Mouse (Mus musculus): ENCODE results near the gene Mrtfb.
"Not testable (repeated sequence)": the region's sequence is repeated elsewhere in the genome, so short reads cannot be mapped to it uniquely, and the experiment has no call there.

The Mrtfb gene

DNA sequence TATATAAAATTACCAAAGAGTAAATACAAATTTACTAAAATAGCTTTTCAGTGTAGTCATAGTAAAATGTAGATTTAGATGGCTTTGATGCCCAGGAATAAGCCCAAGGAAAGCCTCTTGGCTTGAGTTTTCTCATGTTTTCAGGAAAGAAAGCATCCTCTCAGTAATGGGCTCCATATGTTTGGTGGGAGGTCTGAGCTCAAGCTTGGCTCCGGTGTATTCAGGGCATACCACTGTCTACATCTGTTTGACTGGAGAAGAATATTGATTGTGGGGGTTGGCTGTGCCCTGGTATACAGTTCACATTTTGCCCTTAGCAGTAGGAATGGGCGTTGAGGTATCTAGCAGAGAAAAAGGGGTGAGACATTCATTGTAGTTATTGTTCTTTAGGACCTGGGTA lies 13.1 kb downstream of the Mrtfb start:
- intact Hi-C loops (cut with DNase I) = no loop called here

- intact Hi-C loops (cut with DNase I) = no loop called here
Measured at GRCm38 (mm10) chr16:13276258-13276657, 20.0 kb downstream of the Mrtfb start.

- intact Hi-C loops (cut with DNase I) = no loop called here
Measured at GRCm38 (mm10) chr16:13276709-13277399, 20.6 kb downstream of the Mrtfb start.

GRCm38 (mm10) chr16:13286425-13286824 lies 30.1 kb downstream of the Mrtfb start:
- intact Hi-C loops (cut with DNase I) = not testable (repeated sequence)

GRCm38 (mm10) chr16:13297860-13298259 lies 41.6 kb downstream of the Mrtfb start:
- intact Hi-C loops (cut with DNase I) = no loop called here

GRCm38 (mm10) chr16:13298991-13299390 lies 42.7 kb downstream of the Mrtfb start:
- intact Hi-C loops (cut with DNase I) = no loop called here

- intact Hi-C loops (cut with DNase I) = no loop called here
Measured at GRCm38 (mm10) chr16:13306065-13306695, 49.9 kb downstream of the Mrtfb start.

- intact Hi-C loops (cut with DNase I) = no loop called here
Measured at GRCm38 (mm10) chr16:13310096-13310683, 53.9 kb downstream of the Mrtfb start.

- intact Hi-C loops (cut with DNase I) = no loop called here
Measured at GRCm38 (mm10) chr16:13311374-13311773, 55.1 kb downstream of the Mrtfb start.

DNA sequence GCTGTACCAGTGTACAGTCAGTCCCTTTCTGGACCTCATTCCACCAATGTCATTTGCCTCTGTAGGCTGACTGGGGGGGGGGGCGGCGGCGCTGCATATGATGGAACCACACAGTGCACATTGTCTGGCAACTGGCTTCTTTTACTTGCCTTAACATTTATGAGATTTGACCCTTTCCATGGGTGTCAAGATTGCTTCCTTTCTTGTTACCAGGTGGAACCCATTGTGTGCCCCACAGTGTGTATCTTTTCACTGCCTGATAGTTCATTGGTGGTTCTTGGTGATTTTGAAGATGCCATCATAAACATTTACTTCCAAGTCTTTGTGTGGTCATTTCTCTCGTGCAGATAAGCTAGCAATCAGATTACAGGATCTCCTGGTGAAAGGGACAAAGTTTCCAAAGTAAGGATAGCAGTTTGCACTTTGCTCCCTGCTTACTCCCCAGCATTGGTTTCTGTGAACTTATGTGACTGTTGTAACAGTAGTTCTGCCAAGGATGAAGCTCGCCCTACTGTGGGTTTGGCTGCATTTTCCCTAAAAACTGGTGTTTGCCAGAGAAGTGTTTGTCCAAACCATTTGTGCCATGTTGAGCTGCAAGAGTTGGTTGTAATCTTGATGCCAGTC lies 56.9 kb downstream of the Mrtfb start:
- intact Hi-C loops (cut with DNase I) = no loop called here

- intact Hi-C loops (cut with DNase I) = no loop called here
Measured at GRCm38 (mm10) chr16:13323751-13324150, 67.5 kb downstream of the Mrtfb start.

- intact Hi-C loops (cut with DNase I) = no loop called here
Measured at GRCm38 (mm10) chr16:13326622-13327021, 70.3 kb downstream of the Mrtfb start.

DNA sequence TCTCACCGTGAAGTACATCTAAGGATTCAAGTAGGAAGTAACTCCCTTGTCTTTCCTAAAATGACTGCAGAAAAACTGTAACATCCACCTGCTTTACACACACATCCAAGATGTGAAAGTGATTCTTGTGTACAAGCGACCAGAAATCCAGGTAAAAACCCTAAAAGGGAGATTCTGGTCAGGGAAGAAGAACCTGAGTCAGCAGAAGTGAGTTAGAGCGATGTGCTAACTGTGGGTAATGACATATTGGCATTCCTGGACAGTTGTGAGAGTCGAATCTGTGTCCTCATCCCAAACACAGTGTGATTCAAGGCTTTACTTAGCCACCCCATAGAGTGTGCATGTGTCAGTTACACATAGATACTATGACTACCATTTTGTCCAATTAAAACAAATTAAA lies 72.4 kb downstream of the Mrtfb start:
- intact Hi-C loops (cut with DNase I) = no loop called here

DNA sequence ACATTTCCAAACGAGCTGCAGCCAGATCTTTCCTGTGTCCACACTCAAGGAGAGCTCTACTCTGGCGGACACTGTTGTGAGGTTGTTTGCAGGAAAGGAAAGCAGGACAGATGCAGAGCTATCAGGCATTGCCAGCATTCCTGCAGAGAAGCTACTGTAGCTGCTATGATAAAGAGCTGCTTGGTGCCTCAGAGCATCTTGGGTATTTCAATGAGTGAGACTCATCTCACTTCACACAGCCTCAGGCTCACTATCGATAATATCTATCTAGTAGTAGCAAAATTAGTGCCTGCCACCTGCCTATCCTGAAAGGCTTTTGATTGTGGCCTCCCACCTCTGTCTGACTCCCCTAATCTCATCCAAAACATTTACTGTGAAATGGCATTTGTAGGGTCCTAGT lies 73.4 kb downstream of the Mrtfb start:
- intact Hi-C loops (cut with DNase I) = no loop called here

DNA sequence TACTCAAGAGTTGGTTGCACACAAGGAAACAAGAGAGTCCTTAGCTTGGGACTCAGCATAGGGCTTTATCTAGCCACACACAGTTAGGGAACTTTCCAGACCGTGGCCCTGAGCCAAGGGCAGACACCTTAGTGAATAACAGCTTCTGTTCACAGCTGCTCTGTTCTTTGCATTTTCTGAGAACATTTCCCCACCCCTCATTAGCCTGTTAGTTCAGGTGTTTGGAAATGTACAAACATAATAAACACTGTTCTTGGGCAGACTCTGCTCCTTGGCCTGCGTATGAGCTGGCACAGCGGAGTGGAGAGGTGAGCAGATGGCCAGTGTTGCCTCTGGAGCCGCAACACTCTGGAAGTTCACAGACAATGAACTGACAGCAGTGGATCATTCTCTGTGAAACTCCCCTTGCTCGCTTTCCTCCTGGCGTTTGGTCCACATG lies 74.0 kb downstream of the Mrtfb start:
- intact Hi-C loops (cut with DNase I) = no loop called here

DNA sequence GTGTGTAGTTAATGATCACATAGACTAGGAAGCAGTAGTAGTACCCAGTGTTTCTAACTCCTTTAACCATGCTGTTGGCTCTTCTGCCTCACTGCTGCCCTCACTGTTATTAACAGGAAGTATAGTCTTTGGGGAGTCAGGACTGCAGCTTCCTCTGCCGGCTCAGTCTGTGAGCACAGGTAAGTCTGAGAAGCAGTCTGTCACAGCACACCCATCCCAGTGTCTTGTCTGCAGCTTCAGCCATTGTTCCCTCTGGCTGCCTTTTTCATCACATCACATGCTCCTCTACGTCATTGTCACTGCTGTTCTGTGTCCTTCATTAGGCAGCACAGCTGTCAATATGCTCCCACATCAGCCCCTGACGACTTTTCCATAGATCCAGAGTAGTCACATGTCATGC lies 75.6 kb downstream of the Mrtfb start:
- intact Hi-C loops (cut with DNase I) = no loop called here

GRCm38 (mm10) chr16:13332536-13332935 lies 76.3 kb downstream of the Mrtfb start:
- intact Hi-C loops (cut with DNase I) = no loop called here

DNA sequence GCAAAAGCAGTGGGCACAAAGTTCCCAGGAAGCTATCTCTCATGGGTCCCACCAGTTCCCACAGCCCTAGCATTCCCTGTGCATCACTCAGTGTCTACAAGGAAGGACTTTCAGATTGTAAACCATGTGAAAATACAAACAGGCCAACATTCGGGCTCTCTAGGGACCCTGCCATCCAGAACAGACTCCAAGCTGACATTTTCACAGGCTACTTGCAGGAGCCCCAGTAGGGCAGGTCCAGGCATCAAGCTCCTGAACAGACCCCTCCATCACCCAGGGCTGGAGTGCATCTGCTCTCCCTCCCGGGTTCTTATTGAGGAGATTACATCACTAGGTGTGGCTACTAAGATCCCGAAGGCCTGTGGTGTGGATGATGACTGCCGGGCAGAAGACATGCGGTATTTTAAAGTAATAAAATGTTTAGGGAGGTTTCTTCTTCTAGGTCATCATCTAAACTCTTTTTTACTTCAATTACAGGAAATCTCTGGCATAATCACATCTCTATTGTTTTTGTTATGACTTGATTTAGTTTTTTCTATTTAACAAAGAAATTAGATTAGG lies 77.6 kb downstream of the Mrtfb start:
- intact Hi-C loops (cut with DNase I) = no loop called here

GRCm38 (mm10) chr16:13336503-13337230 lies 80.4 kb downstream of the Mrtfb start:
- intact Hi-C loops (cut with DNase I) = no loop called here

- intact Hi-C loops (cut with DNase I) = no loop called here
Measured at GRCm38 (mm10) chr16:13338094-13338493, 81.8 kb downstream of the Mrtfb start.

- intact Hi-C loops (cut with DNase I) = no loop called here
Measured at GRCm38 (mm10) chr16:13339433-13339832, 83.2 kb downstream of the Mrtfb start.

Data from adrenal gland (tissue).